Comparison of ENCODE assay signal across 12 mouse cellular contexts in the genomic region with DNA sequence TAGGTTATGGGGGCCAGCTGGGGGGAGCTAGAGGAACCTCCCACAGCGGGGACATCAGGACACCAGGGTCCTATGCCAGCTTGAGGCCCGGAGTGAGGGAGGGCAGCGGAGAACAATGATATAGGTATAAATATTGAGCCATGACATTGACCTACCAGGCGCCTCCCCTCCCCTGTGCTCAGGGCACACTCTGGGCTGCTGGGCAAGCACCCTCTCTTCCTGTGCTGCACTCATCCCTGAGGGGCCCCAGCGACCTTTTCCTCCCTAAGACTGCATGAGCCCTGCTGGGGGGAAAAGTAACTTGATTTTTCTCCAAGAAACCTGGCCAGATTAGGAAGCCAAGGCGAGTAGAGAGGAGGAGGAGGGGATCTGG. TPM values are rescaled to one million over a fixed set of nuclear protein-coding genes. Genes with fewer than 3 reads are reported as not detected.
"Had no signal": no experiment of that assay in that cellular context is flagged by ENCODE, and none has a peak within 500 bp of the region (broad histone marks: within the 10 kb centered on the region; RNA-seq: fewer than 3 reads in every experiment).

No protein-coding gene starts in this region.

RNA-seq across cellular contexts. Expression of a gene that starts 11.4 kb away (rescaled TPM):
- polyA plus RNA-seq: neural tube, embryonic 13.5 days; neural tube, embryonic 14.5 days; neural tube, embryonic 15.5 days; small intestine, adult 2 months; spleen, adult 2 months; stomach, embryonic 15.5 days; stomach, embryonic 16.5 days; stomach, postnatal 0 days; thymus, adult 2 months; urinary bladder, adult 2 months had no signal

RNA-seq across cellular contexts. Expression of a gene that starts 46.9 kb away (rescaled TPM):
- polyA plus RNA-seq: neural tube, embryonic 13.5 days; neural tube, embryonic 14.5 days; neural tube, embryonic 15.5 days; small intestine, adult 2 months; spleen, adult 2 months; stomach, embryonic 14.5 days; stomach, embryonic 15.5 days; stomach, embryonic 16.5 days; stomach, postnatal 0 days; thymus, adult 2 months; thymus, postnatal 0 days; urinary bladder, adult 2 months had no signal
